Mouse (Mus musculus): ENCODE data around the gene Dctn2. TPM values are rescaled to one million over a fixed set of nuclear protein-coding genes. Genes with fewer than 3 reads are reported as not detected.

Dctn2 gene
- polyA plus RNA-seq, 3 experiments from 2014 or later: 54.0 to 61.1 (median 56.9) TPM

- ATAC-seq: no peak
Measured at GRCm38 (mm10) chr10:127317277-127317676, 51.1 kb downstream of the Dctn2 start.

GRCm38 (mm10) chr10:127318009-127318408 is 51.8 kb downstream of the Dctn2 start:
- ATAC-seq: no peak

GRCm38 (mm10) chr10:127319969-127320368 is 53.8 kb downstream of the Dctn2 start:
- no peak for ATAC-seq

DNA sequence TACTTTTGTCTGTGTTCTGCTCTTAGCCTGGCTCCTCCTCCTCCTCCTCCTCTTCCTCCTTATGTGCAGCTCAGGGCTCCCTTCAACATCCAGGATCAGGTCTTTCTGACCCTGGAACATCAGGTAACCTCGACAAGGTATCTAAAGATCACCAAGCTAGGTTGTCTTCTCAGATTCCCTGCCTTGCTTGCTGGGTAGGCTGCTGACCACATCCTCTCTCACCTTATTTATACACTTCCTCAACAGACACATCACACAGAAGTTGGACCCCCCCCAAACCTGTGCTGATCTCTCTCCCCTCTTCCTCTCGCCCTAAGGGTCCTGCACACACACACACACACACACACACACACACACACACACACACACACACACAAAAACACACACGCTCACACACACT is 55.5 kb downstream of the Dctn2 start, which contains the start of gene Arhgap9:
Gene Arhgap9, plus strand, starts transcription at position 344 of the 400 bp plus-strand sequence.
- peak; percentile 74 for ATAC-seq

DNA sequence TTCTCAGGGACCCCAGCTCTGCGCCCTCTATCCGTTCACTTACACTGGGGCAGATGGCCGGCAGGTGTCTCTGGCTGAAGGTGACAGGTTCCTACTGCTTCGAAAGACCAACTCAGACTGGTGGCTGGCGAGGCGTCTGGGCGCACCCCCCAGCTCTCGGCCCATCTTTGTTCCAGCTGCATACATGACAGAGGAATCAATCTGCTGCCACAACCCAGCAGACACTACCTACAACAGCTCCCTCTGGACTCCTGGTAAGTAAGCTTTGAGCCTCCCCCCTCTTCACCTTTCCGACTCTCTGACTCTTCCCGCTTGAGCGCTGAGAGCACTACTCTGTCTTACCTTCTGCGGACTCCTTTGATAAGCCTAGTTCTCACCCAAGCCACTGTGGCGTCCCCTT is 56.0 kb downstream of the Dctn2 start:
- ATAC-seq: no peak

DNA sequence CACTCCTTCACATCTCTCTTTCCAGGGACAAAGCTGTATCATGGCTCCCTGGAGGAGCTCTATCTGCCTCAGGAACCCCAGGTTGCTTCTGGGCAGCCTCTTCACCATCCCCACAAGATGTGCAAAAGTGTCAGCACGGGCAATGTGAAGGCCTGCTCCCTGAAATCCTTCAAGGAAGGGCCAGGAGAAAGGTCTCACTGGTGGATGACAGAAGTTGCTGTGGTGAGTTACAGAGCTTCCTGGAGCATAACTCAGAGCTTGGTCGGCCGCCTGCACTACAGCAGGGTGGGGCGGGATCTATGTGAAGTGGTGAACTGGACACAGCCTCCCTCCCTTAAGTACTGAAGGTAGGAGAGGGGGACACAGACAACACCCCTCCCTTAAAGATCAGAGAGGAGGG is 56.5 kb downstream of the Dctn2 start:
- no peak for ATAC-seq

DNA sequence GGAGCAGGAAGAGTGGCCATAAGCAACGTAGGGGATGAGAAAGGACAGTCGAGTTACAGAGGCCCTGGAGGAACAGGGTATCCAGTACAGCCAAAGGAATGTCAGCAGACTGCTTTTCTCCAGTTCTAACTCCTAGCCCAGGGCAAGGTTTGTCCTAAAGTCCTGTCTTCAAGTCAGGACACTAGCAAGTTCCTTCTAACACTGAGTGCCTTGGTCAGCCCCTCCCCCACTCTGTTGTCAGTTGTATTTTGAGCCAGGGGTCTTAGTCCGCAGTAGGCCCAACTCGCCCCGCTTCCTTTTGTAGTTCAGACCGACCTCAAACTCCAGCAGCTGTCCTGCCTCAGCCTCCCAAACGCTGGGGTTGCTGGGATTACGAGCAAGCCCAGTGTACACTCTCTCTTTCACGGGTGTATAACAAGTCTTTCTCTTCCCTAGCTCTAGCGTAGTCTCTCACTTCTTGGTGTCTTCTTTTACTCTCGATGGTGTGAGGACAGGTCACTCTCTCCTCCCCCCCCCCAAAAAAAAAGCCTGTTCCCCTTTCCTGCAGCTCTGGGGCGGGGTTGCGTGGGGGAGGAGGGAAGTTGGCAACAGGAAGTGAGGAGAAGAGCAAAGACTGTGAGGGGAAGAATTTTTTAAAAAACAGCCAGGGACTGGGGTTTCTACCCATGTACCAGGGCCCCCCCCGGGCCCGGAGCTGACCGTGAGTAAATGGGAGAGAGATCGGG is 57.1 kb downstream of the Dctn2 start:
- no peak for ATAC-seq

DNA sequence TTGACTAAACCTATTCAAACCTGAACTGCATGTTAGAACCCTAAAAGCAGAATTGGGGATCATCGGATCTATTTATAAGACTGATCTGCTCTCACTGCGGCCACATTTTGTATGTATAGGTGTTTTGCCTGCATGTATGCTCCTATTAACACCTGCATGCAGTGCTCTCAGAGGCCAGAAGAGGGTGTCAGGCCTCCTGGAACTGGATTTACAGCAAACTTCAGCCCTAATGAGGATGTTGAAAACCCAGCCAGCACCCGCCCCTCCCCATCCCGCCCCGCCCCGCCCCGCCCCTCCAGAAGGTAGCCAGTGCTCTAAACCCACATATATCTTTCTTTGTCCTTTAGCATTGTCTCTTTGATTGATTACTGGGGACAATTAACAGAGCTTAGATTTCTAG is 58.3 kb downstream of the Dctn2 start:
- ATAC-seq: peak; percentile 72

DNA sequence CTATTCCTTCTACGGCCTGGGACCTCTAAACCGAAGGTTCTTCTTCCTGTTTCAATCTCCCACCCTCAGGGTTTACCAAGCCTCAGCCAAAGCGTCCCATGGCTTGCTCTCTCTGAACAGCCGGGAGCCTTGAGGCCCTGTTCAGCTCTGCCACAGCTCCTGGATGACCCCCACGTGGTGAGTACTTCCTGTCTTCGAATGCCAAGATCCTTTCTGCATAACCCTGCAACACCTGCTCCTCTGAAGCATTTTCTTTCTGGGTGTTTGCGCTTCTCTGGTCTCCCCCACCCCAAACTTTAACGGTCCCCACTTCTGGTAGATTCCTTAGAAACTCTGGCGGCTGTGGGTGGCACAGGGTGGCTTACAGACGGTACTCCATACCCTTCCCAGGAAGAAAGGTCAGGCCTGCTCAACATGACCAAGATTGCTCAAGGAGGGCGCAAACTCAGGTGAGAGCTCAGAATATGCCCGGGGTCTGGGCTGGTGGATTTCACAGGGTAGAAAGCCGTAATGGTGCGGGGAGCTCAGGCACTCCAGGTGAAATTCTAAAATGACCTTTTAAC is 59.4 kb downstream of the Dctn2 start:
- peak; percentile 22 for ATAC-seq

- ATAC-seq: peak; percentile 11
Measured at GRCm38 (mm10) chr10:127326017-127326801, 60.0 kb downstream of the Dctn2 start.

- ATAC-seq: no peak
Measured at GRCm38 (mm10) chr10:127326828-127327227, 60.7 kb downstream of the Dctn2 start.

DNA sequence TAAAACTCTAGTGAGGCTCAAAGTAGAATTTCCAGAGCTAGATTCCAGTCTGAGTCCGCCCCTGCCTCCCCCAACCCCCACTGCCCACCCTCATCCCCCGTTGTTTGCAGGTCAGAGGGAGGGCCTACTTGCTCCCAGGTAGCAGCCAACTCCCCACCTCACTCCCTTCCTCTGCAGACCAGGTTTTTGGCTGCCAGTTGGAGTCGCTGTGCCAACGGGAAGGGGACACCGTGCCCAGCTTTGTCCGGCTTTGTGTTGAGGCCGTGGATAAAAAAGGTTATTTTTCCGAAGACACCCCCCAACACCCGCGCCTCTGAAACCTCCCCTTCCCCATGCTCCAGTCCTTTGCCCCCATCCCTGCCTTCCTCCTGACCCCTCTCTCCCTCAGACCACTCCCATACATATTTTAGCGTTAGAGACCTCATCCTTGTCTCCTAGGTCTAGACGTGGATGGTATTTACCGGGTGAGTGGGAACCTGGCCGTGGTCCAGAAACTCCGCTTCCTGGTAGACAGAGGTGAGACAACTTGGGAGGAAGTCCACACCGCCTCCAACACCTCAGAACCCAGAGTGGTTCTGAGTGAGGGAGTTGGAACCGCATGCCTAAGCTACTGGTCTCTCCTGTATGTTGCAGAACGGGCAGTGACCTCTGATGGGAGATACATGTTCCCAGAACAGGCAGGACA is 61.4 kb downstream of the Dctn2 start:
- no peak for ATAC-seq

- no peak for ATAC-seq
Measured at GRCm38 (mm10) chr10:127330212-127330611, 64.0 kb downstream of the Dctn2 start.

Other genes with a start within 250 kb of the Dctn2 start
- gene Tsfm, start 235.5 kb upstream of the Dctn2 start, polyA plus RNA-seq (2017; shearing (Covaris generic)): 10 to 100 TPM; 40.0 to 50.0 (median 48.3) TPM
- gene Mettl1, start 225.0 kb upstream of the Dctn2 start, polyA plus RNA-seq (2017; shearing (Covaris generic)): 10 to 100 TPM; 10.8 to 37.6 (median 28.4) TPM
- gene Eef1akmt3, start 224.9 kb upstream of the Dctn2 start, polyA plus RNA-seq (2017; shearing (Covaris generic)): under 1 TPM in 1 of 3 experiments, not detected in 2; 0.46 TPM
- not detected for gene Cyp27b1, start 218.1 kb upstream of the Dctn2 start, polyA plus RNA-seq (2017; shearing (Covaris generic))
- gene March9, start 206.2 kb upstream of the Dctn2 start, polyA plus RNA-seq (2017; shearing (Covaris generic)): under 1 TPM; 0.35 to 0.84 (median 0.72) TPM
- 100 to 1,000 TPM; 284 to 347 (median 295) TPM for gene Cdk4, start 202.8 kb upstream of the Dctn2 start, polyA plus RNA-seq (2017; shearing (Covaris generic))
- gene Tspan31, start 196.1 kb upstream of the Dctn2 start, polyA plus RNA-seq (2017; shearing (Covaris generic)): 100 to 1,000 TPM in 2 of 3 experiments, 10 to 100 TPM in 1; 97.8 to 134 (median 127) TPM
- gene Agap2, start 191.1 kb upstream of the Dctn2 start, polyA plus RNA-seq (2017; shearing (Covaris generic)): 10 to 100 TPM; 25.9 to 32.1 (median 31.2) TPM
- gene Os9, start 145.2 kb upstream of the Dctn2 start, polyA plus RNA-seq (2017; shearing (Covaris generic)): 10 to 100 TPM; 61.9 to 81.5 (median 75.8) TPM
- 100 to 1,000 TPM; 181 to 204 (median 188) TPM for gene B4galnt1, start 101.1 kb upstream of the Dctn2 start, polyA plus RNA-seq (2017; shearing (Covaris generic))
- gene Slc26a10, start 85.7 kb upstream of the Dctn2 start, polyA plus RNA-seq (2017; shearing (Covaris generic)): 1 to 10 TPM; 3.2 to 4.3 (median 3.2) TPM
- under 1 TPM in 1 of 3 experiments, not detected in 2; 0.20 TPM for gene Arhgef25, start 76.3 kb upstream of the Dctn2 start, polyA plus RNA-seq (2017; shearing (Covaris generic))
- 10 to 100 TPM; 35.2 to 56.0 (median 47.0) TPM for gene Dtx3, start 70.6 kb upstream of the Dctn2 start, polyA plus RNA-seq (2017; shearing (Covaris generic))
- gene Pip4k2c, start 54.8 kb upstream of the Dctn2 start, polyA plus RNA-seq (2017; shearing (Covaris generic)): 10 to 100 TPM; 25.7 to 32.1 (median 26.0) TPM
- under 1 TPM in 2 of 3 experiments, not detected in 1; 0.16 to 0.19 TPM for gene Kif5a, start 3.0 kb upstream of the Dctn2 start, polyA plus RNA-seq (2017; shearing (Covaris generic))
- 10 to 100 TPM in 1 of 3 experiments, 1 to 10 TPM in 2; 4.0 to 11.8 (median 6.4) TPM for gene Mbd6, start 22.6 kb downstream of the Dctn2 start, polyA plus RNA-seq (2017; shearing (Covaris generic))
- 10 to 100 TPM; 20.7 to 28.9 (median 21.3) TPM for gene Mars, start 45.4 kb downstream of the Dctn2 start, polyA plus RNA-seq (2017; shearing (Covaris generic))
- gene Arhgap9, start 55.6 kb downstream of the Dctn2 start, polyA plus RNA-seq (2017; shearing (Covaris generic)): 100 to 1,000 TPM in 2 of 3 experiments, 10 to 100 TPM in 1; 91.9 to 112 (median 108) TPM
- under 1 TPM in 2 of 3 experiments, not detected in 1; 0.49 to 0.56 TPM for gene Gli1, start 75.6 kb downstream of the Dctn2 start, polyA plus RNA-seq (2017; shearing (Covaris generic))
- not detected for gene Inhbe, start 88.0 kb downstream of the Dctn2 start, polyA plus RNA-seq (2017; shearing (Covaris generic))
- gene Inhbc, start 104.1 kb downstream of the Dctn2 start, polyA plus RNA-seq (2017; shearing (Covaris generic)): not detected
- gene R3hdm2, start 114.0 kb downstream of the Dctn2 start, polyA plus RNA-seq (2017; shearing (Covaris generic)): 10 to 100 TPM; 11.8 to 17.6 (median 12.0) TPM
- under 1 TPM in 1 of 3 experiments, not detected in 2; 0.35 TPM for gene Stac3, start 235.3 kb downstream of the Dctn2 start, polyA plus RNA-seq (2017; shearing (Covaris generic))
- not detected for gene Ndufa4l2, start 248.6 kb downstream of the Dctn2 start, polyA plus RNA-seq (2017; shearing (Covaris generic))

Data from inflammation-experienced regulatory T-cells, adult 6 months (primary cell).